ENCODE assay signal across 19 mouse cellular contexts in the genomic region with DNA sequence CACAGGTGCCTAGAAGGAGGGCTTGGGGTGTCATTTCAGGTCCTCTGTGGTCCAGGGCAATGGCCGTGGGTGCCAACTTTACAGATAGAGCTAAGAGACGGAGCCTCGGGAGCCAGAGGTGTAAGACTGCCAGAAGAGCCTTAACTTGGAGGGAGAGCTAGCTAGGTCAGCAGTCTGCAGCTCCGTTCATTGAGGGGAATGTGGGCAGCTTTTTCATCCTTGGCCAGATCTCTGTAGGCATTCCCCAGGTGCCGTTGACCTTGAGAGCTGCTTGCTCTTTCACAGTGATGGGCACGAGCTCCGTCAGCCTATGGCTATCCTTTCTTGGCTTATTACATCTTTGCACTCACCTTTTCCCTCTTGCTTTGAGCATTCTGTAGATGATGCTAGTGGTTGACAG.
"Had no signal": no experiment of that assay in that cellular context is flagged by ENCODE, and none has a peak within 500 bp of the region (broad histone marks: within the 10 kb centered on the region; RNA-seq: fewer than 3 reads in every experiment).

No protein-coding gene starts in this region.

- H3K4me3 ChIP-seq: midbrain, embryonic 10.5 days; midbrain, embryonic 12.5 days; myocyte; neural tube, embryonic 13.5 days; neural tube, embryonic 15.5 days had no signal

- DNase-seq: lung, adult 18-20 months; lung, embryonic 14.5 days; lung, postnatal 10 days; lung, postnatal 4 days; midbrain, embryonic 14.5 days; retina, postnatal 1 day; right cerebral cortex, adult 18-20 months; right cerebral cortex, postnatal 25 days; right cerebral cortex, postnatal 4 days; spleen, adult 18-20 months; thymus, adult 18-20 months; thymus, postnatal 14 days; thymus, postnatal 36 days had no signal

- H3K4me2 ChIP-seq: lung, embryonic 14.5 days; midbrain, embryonic 12.5 days; neural tube, embryonic 13.5 days; neural tube, embryonic 15.5 days had no signal

- H3K27me3 ChIP-seq: neural tube, embryonic 13.5 days; neural tube, embryonic 15.5 days had no signal

- H3K9me3 ChIP-seq: midbrain, embryonic 10.5 days; midbrain, embryonic 12.5 days; neural tube, embryonic 13.5 days; neural tube, embryonic 15.5 days had no signal

- ATAC-seq: midbrain, embryonic 16.5 days had no signal

- H3K9ac ChIP-seq: lung, embryonic 14.5 days; midbrain, embryonic 12.5 days; neural tube, embryonic 15.5 days had no signal

- H3K27ac ChIP-seq: midbrain, embryonic 12.5 days; neural tube, embryonic 13.5 days; neural tube, embryonic 15.5 days had no signal
